Mouse (Mus musculus) heart, postnatal 14 days (tissue): ENCODE measurements around the gene Rassf2. TPM values are rescaled to one million over a fixed set of nuclear protein-coding genes. Genes with fewer than 3 reads are reported as not detected.

Source experiments
- DNase-seq, 2 experiments: peaks; one replicate each; pipeline ENCODE4 v3.0.0; 2021 to 2022
- intact Hi-C: fragments of 180-260 bp; cut with DNase I; formaldehyde crosslinking; loops from one replicate; pipeline ENCODE4 v1.15.1; 2025
- total RNA-seq, 2 experiments: library from RNA; stranded (reverse); gene quantifications; 2 replicates each; pipeline ENCODE4 v1.2.3; 2021

Rassf2 gene
- total RNA-seq, 2 experiments from 2014 or later, result 13.7 to 17.8 TPM

DNA sequence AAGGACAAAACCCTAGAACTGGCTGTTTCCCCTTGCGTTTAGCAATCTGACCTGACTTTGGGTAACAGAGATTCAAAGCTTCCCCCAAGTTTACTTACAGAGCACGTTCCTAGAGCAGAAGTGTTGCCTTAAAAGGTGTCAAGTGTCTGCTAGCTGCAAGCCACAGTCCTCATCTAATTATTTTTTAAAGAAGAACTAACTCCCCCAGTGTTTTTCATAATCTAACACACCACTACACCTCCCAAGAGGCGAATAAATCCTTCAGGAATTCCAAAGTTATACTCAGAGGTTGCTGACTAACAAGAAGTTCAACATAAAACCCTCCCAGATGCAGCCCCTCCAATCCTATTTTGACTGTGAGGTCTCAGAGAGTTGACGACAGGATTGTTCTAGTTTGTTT is 21.9 kb downstream of the Rassf2 start:
- no peak for DNase-seq
- intact Hi-C loops, result no loop called here

DNA sequence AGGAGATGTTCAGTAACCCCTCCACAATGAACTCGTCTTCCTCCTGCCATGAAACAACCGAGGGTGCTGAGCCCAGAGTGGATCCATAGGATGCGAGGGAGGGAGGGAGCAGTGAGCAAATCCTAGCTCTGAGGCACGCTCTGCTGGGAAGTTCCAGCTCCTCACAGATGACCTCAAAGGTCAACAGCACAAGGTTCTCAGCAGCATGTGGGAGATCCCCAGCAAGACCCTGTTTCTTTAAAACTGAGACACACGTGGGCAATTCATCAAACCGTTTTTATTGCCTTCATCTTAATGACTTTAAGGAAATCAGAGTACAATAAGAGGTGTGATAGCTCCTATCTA is 22.6 kb downstream of the Rassf2 start:
- intact Hi-C loops, result no loop called here
- no peak for DNase-seq

DNA sequence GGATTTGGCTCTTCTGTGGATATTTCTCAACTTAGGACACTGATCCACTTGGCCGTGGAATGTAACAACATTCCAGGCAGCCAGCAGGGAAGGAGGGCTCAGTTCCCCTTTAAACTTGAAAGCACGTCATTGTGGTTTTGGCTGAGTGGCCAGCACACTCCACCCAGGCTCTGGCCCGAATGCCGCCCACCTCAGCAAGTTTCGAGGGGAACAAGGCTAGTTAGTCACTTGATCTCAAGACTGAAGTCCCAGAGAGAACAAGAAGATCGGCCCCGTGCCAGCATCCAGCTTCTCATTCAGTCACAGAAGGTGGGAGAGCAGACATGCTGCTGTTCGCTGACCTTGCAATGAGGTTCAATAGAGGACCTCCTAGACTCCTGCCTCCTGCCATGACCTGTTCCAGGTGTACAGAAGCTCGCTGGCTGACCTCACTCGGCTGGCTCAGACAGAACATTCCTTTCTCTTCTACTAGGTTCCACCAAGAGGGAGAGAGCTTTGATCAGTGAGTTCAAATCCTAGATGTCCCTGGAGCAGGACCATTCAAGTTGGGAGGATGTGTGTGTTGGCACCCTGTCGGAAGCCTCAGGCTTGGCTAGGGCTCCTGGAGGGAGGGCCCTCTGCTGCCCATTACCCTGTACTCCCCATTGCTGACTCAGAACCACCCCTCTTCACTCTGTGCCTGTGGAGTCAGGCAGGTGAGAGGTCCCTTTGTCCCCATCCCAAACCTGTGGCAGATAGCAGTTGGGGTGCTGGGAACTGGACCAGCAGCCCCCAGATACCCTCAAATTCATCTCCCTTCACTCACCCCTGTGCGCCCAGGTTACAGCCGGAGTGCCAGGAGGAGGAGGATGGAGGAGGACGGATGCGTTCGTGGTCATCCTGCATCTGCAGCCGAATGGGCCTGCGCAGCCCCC is 23.2 kb downstream of the Rassf2 start:
- DNase-seq, result peak; percentile 71 to 72
- intact Hi-C loops, result no loop called here

DNA sequence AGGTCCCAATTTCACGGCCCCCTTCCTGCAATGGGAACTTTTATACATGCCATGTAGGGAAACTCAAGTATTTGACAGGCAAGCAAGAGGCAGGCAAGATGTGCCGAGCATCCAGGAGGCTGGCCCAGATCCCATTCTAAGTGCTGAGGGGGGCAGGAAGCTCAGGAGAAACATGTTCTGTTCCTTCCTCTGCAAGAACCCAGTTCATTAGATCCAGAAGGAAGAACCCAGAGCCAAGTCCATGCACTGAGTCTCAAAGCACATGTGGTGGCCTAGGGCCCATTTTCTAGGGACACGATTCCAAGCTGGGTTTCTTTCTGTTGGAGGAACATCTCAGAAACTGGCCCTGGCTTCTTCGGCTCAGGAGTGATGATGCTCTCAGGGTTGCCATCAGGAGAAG is 24.6 kb downstream of the Rassf2 start:
- intact Hi-C loops, result no loop called here

DNA sequence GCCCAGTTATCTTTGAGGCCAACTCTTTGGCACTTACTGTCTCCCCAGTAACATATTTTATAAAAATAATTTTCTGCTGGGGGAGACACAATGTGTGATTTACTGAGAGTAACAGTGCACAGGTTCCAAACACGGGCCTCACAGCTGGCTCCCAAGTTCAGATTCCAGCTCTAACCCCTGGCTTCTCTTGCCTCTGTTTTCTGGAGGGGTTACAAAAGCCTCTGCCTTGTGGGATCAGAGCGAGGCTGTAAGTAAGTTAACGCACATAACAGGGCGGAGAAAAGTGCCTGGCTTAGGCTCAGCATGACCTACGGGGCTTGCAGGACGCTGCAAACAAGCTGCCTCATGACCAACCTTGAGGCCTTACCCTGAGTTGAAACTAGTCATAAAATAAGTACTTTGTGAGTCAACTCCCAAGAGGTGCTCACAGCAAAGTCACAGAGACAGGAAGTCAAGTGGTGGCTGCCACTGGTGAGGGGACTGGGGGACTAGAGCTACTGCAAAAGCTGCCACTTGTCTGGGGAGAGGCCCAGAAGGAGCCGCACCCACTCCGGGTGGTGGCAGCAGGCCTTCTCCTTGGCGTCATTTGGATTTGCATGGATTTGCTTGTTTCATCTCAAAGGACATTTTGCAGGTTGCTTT is 25.4 kb downstream of the Rassf2 start:
- no peak for DNase-seq
- intact Hi-C loops, result no loop called here

More for the DNA sequence above, 24.6 kb downstream of the Rassf2 start:
- peak in 1 of 2 experiments; percentile 23 for DNase-seq

DNA sequence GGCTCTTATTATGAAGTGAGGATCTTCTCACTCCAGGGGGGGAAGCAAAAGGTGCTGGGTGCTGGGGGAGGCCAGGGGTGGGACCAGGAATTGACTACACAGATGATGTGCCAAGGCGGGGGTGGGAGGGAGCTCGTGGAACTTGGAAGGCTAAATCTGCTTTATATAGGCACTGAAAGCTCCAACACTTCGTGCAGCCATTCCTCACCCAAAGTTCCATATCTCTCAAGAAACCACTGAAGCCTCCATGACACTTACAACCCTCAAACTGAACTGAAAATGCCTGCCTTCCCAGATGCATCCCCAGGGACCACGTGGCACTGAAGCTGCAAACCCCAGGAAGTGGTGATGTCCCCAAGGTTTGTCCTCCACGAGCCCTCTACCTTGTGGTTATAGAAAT is 26.1 kb downstream of the Rassf2 start:
- intact Hi-C loops, result no loop called here

DNA sequence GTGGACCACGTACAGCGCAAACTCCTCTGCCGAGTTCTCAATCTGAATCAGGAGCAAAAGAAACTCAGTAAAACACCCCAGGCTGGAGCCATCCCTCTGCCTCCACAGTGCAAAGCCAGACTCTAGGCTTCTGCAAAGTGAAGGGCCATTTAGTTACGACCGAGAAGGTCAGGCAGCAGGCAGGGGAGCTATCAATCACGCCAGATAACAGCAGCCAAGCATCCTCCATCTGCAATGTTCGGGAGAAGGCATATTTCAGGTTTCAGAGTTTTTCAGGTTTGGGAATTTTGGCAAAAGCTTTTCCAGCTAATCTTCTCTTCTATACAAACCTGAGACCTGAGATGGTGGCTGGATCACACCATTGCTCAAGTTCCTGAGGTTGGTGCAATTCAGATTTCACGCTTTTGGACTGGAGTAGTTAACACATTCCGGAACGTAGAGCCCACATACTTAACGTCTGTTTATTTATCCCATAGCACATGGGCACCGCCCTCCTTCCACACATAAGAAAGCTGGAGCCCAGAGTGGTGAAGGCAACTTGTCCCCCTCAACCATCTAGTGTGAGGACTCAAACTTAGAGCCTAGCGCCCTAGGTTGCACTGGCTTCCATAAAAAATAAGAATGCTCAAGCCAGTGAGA is 28.2 kb downstream of the Rassf2 start:
- no peak for DNase-seq
- intact Hi-C loops, result no loop called here

More for the DNA sequence above, 26.1 kb downstream of the Rassf2 start:
- DNase-seq, result no peak

DNA sequence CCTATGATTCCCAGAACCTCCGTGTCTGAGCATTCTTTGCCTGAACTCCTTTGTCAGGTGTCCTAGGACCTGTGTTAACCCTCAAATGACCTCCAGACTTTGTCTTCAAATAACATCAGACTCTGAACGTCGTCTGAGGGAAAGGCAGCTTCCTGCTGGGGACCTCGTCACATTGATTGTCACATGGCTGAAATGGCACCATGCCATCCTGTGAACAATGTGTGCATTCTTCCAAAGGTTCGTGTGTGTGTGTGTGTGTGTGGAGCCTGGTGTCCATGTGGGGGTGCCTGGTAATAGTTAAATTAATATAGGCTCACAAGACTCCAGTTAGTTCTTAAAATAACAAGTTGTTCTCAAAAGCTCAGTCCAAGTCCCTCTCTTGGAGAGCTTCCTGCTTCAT is 32.7 kb downstream of the Rassf2 start:
- intact Hi-C loops, result no loop called here
- no peak for DNase-seq

DNA sequence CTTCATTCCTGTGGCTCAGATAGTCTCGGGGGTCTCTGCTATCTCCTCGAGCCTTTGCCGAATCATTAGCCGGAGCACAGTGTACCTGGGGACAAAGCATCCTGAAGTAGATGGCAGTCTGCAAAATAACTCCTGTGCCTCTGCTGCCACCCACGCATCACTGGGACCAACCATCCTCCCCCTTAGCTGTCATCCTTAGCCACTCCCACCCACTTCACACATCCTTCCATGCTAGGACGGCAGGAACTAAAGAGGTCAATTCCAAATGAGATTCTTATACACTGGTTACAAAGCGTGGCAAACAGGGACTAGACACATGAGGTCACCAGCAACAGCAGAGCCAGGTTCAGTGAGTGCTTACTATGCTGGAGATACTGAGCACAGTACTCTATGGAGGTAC is 33.7 kb downstream of the Rassf2 start:
- intact Hi-C loops, result no loop called here
- DNase-seq, result no peak

DNA sequence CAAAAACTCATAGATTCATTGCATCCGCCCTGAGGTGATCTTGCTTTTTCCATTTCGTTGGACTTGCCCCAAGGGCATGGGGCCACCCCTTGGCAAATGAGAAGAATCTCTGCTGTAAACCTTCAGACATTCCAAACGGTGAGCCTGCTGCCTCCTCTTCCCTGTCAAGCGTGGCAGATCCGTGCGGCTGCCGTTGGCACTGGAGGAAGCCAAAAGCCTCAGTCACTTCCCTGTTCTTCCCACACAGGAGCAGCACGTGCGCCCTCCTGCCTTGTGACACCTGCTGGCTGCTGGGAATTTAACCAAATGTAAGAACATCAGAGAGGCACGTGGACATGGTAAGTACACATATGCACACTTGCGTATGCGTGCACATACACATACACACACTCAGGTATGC is 34.3 kb downstream of the Rassf2 start:
- DNase-seq, result no peak
- intact Hi-C loops, result no loop called here

DNA sequence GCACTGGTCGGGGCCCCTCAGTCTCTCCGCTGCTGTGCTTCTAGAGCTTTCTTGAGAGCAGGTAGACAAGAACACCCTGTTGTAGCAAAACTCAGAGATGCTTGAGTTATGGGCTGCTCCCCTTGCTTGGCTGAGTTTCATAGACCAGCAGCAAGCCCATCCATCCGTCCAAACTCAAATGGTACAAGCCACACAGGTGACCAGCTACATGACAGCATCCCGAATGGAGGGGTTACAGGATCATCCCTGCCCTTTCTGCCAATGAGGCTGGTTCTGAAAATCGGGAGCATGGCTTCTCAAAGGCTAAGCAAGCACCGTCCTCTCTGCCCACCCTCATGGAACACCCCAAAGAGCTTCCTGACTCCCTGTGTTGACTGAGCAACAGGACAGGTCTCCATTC is 35.1 kb downstream of the Rassf2 start:
- no peak for DNase-seq
- intact Hi-C loops, result no loop called here

DNA sequence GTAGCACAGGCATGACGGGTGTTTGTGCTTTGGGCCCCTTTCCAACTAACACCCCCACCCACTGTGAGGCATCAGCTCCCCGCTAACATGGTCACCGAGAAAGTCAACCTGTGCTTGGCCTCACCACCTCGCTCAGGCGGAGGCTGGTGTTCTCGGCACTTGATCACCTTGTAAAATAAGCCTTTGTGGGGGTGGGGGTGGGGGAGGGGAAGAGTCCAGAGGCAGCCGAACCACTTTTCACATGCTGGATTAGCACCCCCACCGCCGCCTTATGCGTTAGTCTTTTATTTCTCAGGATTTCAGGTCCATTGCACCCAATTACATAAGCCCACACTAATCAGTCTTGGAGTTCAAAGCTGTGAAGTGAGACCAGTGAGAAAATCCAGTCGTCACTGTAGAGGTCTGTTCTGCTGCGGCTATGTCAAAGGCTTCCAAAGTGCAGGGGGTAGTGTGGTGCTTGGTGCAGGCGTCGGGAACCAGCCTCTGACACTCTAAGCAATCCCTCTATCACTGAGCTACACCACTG is 36.4 kb downstream of the Rassf2 start:
- no peak for DNase-seq

DNA sequence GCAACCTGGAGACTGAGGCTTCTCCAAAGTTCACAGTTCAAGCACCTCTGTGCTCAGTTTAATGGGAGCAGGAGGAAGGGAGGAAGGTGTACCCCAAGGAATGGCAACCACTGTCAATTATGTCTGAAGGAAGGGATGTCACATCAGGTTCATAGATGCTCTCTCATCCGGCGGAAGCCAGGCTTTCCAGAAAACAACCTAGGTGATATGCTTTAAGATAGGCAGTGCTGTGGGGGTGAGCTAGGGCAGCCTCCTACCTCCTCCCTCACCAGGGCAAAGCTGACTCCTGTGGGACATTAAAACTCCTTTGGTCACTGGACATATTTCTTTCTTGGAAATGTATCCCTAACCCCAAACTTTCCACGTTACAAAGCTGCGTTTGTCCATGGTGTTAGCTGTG is 36.9 kb downstream of the Rassf2 start:
- intact Hi-C loops, result no loop called here
- DNase-seq, result no peak

More for the DNA sequence above, 36.4 kb downstream of the Rassf2 start:
- intact Hi-C loops, result no loop called here

DNA sequence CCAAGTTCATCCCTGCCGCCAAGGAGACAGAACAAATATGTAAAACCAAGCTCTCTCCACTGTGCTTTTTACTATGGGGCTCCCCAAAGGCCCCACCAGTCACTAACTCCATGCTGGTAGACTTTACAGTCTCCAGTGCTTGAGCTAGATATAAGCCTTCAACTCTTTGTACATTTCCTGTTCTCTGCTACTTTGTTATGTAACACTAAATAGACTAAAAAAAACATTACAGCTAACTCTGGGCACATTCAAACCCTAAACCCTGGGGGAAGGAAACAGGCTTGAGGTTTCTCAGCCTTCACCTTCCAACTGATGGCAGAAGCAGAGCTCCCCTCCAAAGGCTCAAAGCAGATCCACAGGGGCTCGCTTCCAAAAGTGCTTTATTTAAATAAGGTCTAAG is 37.6 kb downstream of the Rassf2 start:
- no peak for DNase-seq
- intact Hi-C loops, result no loop called here

DNA sequence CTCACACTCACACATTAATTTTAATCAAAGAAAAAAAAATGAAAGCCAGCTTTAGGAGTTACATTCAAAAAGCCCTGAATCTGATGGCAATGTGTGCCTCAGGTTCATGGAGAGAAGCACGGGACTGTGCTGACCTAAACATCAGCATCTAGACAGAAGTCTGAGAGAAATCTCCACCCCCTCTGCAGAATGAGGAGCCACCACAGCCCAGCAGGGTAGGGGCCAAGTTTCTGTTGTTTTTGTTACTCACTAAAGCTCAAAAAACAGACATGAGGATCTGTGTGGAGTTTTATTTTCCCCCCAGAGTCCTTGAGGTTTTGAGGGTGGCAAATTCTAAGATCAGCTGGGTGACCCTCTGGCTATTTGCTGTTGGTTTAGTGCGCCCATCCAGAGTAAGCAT is 41.5 kb downstream of the Rassf2 start:
- intact Hi-C loops, result loop anchor here (10.0 kb wide), 1 partner anchor 496 kb away; no protein-coding TSS in a partner anchor
- no peak for DNase-seq

DNA sequence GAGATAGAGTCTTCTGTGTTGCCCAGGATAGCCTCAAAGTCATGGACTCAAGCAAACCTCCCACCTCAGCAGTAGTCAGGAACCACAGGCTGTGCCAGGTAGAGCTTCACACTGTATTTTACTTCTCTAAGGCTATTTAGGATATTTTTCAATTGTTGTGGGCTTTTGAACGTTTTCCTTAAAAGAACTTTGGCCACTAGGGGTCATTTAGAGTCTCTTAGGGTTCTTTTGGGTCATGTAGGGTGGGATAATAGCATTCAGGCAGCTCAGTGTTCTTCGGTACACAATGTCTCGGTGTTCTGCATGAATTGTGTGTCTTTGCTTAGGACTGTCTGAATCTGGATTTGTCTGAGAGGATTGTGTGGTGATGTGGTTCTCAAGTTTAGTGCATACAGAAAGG is 42.1 kb downstream of the Rassf2 start:
- no peak for DNase-seq
- intact Hi-C loops, result loop anchor here (10.0 kb wide), 1 partner anchor 497 kb away; no protein-coding TSS in a partner anchor

DNA sequence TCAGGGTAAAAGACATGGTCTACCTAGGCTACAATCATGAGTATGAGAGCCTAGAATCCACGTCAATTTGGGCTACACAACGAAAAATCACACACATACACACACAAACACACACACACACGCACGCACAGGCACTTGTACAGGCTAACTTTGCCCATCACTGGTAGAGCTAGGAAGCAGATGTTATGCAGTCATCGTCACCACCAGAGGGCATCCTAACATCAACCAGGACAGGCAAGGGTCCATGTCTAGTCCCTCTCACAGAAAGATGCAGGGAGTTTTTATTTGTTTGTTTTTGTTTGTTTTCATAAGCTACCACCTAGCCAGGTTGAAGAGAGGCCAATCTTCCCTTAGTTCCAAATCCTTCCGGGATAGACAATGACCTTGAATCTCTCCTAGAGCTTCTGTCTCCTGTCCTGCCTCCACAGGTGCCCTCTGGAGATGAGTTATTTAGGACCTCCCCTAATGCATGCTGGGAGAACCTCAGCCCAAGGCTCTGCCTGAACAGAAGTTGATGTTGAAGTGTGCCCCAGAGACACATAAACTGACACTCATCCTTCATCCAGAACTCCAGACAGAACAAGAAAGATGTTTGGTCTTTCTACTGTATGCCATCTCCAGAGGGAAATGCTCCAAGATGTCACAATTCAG is 47.4 kb downstream of the Rassf2 start:
- intact Hi-C loops, result loop anchor here (1.0 to 10.0 kb wide), 5 partner anchors 46 to 502 kb away; no protein-coding TSS in a partner anchor
- peak; percentile 62 to 79 for DNase-seq

DNA sequence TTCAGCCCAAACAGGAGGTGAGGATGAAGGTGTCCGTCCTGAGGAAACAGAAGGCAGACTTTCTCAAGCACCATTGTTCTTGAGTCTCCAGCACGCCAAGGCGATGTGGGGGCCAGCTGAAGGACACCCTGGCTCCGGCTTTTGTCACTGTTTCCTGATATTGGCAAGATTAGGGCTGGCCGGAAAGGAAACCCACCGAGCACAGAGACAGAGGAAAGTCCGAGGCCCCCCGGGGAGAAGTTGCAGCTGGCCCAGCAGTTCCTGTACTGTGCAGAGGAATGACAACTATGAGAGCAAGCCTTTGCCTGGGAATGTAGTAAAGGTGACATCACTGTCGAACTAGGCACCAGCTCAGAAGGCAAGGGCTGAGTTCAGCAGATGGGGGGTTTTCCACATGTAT is 49.2 kb downstream of the Rassf2 start:
- intact Hi-C loops, result loop anchor here (10.0 kb wide), 1 partner anchor 504 kb away; no protein-coding TSS in a partner anchor
- DNase-seq, result peak; percentile 50 to 53

DNA sequence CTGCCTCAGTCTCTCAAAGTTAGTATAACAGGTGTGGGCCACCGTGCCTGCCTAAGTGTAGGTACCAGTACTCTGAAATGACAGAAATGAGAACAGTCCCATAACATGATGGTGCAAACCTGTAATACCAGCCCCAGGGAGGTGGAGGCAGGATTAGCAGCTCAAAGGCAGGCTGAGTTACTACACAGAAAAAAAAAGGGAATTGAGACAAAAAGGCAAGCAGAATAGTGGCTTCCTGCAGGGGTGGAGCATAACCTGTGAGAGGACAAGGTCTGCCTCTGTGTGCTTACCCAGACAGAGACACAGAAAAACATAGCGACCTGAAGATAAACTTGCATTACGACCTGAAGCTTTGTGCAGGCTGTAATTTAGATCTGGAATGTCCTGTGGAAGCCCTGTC is 53.4 kb downstream of the Rassf2 start:
- no peak for DNase-seq
- intact Hi-C loops, result no loop called here

DNA sequence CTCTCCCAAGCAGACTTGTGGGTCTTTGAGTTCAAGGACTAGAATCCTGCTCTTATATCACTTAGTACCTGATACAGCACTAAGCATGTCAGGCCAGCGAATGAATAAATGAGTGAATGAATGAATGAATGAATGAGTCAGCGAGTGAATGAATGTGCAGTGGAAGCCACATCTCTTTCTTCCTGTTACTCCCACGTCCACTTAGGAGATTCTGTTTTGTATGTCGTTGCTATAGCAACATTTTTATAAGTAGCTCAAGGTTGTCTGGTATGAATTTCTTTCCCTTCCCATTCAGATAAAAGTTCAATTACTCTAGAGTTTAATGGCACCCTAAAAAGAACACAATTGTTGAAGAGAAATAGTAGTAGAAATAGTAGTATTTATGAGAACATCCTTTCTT is 59.0 kb downstream of the Rassf2 start:
- intact Hi-C loops, result no loop called here
- DNase-seq, result no peak

DNA sequence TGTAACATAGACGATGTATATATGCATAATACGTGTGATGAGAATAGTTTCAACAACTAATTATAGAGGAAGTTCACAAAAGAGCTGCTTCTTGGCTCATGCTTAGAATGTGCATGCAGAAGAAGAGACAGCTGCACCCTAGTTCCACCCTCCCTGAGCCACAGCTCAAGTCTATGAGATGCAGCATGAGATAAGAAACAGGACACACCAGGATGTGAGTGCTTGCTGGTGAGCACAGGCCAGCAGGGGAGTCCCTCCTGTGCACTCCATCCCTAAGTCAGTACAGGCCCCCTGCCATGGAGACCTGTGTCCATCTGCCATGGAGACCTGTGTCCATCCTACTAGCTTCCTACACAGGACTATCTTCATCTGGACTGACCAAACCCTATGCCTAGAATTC is 59.5 kb downstream of the Rassf2 start:
- no peak for DNase-seq
- intact Hi-C loops, result no loop called here
